Mouse (Mus musculus): ENCODE results near the gene Itga1.

Gene Itga1

DNA sequence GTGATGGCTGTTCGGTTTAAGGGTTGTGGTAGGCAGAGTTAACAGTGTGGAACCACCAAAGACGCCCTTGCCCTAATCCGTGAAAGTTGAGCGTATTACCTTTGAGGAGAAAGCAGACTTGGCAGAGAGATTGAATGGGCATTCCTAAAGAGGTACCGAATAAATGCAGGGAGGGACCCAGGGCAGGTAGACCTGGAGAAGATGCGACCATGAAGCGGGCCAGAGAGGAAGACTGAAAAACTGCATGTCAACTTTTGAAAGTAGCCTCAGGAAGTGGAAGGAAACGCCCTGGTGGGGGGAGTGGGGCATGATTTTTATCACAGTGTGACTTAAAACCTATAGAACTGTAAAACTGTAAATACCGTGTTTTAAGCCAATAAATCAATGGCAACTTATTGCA, 2.4 kb downstream of the Itga1 start:
- DNase-seq (ENCODE audit: low read depth) = no peak

DNA sequence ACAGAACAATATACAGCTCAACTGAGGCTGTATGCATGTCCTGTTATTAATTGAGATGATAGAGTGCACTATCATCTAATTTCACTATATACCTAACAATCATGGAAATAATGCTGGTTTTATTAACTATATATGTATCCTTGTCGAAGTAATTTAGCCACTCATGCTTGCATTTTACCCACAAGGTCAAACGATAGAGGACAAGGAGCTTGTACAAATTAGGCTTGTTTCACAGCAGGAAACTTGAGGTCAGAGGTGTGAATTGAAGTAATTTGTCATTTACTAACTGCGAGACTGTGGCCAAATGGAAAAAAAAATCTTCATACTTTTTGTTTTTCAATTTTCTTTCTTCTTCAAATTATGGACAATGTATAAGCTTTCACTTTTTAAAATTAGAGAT, 3.5 kb downstream of the Itga1 start:
- no peak for DNase-seq (ENCODE audit: low read depth)

DNA sequence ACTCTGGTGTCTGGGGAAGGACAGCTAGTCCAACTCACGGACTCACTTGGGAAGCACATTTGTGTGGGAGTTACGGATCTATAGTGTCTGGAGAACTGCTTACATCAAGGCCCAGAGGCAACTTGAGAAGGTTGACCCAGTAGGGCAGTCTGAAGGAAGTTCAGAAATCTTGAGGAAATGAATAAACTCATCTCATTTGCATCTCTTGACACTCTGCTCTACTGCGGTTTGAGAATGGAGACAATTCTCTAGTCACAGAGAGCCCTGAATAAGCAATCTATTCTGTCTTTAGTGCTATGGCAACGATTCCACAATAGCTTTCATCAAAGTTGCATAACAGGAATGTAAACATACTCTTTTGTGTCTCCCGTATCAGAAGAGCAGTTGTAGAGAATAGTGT, 4.8 kb downstream of the Itga1 start:
- no peak for DNase-seq (ENCODE audit: low read depth)

DNA sequence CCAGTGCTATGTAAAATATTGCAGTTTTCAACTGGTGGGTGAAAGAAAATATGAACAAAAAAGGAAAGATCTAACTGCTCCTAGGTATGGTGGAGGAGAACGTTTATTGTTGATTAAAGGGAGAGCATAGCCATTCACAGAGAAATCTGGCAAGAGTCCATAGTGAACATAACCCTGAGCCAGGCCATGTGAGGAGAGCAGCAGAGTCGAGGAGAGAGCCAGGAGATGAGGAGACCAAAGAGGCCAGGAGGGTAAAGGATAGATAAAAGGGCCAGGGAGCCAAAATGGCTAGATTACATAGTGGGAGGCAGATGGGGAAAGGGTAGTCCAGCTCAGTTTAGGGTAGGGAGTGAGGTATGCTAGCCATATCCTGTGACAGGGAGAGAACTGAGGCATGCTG, 5.5 kb downstream of the Itga1 start:
- DNase-seq (ENCODE audit: low read depth) = no peak

DNA sequence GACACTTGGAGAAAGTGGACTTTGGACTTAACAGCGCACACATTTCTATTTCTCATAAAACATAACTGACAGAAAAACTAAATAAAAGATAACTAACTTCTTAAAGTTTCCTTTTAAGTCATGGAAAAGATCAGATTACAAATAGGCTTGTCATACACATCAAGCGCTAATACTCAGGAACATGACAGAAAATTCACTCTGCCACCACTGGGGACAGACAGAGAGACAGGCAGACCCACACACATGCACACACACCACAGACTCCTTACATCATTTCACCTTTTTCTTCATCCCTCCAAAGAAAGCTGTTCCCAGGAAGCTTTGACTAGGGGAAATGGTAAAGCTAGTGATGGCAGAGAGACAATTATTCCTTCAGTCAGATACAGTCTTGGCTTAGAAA, 6.4 kb downstream of the Itga1 start:
- no peak for DNase-seq (ENCODE audit: low read depth)

DNA sequence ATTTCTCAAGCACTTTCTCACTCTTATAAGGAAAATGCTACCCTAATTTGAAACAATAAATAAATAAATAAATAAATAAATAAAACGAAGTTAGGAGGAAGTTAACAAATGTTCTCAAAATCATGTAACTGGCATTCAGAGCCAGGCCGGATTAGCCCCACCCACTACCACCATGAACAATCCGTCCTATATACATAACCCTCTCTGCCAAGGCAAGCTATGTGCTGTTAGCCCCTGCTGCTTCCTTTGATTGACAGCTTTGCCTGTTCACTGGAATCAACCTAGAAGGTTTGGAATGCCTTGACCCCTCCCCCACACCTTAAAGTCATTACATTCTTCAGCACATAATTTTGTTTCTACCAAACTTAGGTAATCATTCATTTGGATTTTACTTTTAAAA, 10.3 kb downstream of the Itga1 start:
- no peak for DNase-seq (ENCODE audit: low read depth)

DNA sequence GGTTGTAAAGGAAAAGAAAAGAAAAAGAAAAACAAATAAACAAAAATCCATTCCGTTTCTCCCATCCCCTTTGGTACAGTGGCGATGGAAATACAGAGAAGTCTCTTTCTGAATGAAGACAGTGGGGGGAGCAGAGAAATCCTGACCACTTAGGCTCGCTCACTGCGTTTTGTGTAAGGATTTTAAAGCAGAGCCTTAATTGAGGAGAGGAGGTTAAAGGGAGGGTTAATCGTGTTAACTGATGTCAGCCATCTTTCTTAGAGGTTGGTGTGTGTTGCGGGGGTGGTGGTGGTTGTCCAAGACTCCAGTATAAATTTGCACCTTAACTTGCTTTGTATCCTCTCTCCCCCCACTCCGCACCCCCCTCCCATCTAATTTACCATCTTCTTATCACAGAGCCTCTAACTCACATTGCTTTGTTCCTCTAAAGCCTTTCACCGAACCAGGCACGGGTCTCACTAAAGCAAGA, 10.8 kb downstream of the Itga1 start:
- DNase-seq (ENCODE audit: low read depth) = peak; percentile 24

DNA sequence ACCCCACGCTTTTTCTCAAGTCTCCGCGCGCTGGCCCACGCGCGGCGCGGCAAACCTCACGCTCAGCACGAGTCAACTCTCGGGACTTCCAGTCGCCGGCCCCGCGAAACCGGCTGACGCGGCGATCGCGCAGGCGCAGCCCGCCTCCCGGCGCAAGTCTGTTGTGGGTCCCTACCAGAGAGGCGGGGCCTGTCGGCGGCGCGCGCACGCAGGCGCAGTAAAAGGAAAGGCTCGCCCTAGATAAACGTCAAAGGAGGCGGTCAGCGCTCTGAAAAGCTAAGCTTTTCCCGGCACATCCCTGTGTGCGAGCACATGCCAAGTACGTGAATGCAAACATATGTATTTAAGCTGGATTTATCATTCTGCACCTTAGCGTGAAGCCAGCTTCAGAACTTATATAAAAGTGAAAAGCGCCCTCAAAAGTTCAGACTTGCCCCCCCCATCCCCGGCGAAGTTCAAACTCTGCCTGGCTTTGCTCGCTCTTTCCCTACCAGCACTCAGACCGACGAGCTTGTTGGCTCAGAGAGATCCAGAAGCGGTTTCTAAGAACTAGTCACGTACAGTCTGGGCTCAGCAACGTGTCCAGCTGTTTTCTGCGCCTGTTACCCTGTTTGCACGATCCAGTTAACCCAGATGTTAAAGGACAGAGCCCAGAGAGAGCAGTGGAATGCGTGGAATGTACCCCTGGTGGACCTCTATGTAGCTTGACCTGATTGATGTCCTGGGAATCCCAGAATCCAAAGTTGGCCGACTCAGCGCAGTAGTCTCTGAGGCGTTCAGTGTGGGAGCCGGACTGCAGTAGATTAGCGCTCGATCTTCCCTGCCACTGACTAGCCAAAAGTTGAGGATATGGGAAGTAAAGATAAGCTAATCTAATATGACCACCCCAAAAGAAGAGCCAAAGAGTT, 11.4 kb downstream of the Itga1 start, which contains the start of gene Pelo:
Pelo (minus strand) TSS at position 118 of the 908 bp plus-strand sequence.
- peak; percentile 95 for DNase-seq (ENCODE audit: low read depth)

DNA sequence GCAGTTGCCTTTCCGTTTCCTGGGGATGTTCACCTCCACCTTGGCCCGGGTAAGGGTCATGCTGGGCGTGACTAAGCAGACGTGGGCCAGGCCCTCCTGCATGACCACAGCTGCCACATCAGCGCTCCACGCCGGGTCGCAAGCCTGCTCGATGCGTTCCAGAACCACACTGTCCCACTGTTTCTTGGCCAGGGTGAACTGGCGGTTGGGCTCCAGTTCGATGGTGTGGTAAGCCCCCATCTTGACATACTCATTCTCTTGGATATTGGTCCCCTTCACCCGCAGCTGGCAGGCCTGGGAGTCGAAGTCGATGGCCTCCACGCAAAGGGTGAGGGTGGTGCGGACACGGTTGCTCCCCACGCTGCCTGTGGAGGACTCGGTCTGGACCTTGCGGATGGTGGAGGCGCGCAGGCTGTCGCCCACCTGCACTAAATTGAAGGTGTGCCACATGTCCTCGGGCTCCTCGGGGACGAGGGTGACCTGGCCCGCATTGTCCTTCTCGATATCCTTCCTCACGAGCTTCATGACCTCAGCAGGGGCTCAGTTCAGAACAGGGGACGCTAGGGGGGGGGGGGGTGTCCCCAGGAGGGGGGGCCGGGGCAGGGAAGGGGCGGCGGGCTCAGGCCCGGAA, 12.3 kb downstream of the Itga1 start:
- no peak for DNase-seq (ENCODE audit: low read depth)

DNA sequence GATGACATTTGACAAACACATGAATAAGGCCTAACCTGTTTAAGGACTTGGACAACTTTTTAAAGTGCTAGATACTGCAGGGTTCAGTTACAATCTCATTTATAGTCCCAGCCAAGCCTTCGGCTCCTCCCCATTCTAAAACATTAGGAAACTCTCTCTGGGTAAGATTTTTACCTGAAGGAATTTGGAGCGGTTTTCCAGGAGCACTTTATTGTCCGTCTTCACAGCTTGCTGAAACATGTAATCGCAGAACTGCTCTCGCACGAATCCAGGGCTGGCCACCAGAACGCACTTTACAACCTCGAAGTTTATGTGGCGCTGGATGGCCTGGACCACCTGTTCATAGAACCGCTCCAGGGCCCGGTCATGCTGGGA, 12.8 kb downstream of the Itga1 start:
- DNase-seq (ENCODE audit: low read depth) = no peak

DNA sequence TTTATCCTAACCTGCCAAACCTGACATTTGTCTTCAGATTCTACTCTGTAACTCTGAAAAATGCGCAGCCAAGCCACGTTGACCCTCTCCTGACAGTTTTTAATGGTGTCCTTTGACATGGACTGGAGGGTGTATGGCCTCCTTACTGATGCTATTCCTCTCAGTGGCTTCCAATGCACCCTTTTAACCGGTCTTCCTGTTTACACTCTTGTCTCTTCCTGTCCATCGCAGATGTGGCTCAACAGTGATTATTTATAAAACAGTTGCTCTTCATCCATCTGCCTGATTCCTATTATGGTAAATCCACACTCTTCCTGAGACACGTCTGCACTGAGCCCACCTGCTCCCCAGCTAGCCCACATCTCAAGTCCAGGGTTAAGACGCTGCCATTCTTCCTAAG, 15.8 kb downstream of the Itga1 start:
- no peak for DNase-seq (ENCODE audit: low read depth)

DNA sequence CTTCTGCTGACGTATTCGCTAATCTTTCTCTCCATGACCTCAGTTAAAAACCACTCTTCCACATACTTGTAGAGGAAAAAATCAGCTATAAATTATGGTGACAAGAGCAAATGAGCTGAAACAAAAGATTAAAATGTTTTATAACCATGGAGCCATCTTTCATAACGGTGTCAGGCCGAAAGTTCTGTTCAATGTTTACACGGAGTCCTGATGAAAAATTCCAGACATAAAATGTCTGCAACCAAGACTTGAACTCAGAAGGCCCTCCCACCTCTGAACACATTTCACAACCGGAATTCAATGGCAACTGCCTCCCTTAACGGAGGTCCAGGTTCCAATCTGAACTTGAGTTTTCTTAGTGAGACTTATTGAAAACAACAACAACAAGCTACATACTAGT, 19.4 kb downstream of the Itga1 start:
- DNase-seq (ENCODE audit: low read depth) = no peak

DNA sequence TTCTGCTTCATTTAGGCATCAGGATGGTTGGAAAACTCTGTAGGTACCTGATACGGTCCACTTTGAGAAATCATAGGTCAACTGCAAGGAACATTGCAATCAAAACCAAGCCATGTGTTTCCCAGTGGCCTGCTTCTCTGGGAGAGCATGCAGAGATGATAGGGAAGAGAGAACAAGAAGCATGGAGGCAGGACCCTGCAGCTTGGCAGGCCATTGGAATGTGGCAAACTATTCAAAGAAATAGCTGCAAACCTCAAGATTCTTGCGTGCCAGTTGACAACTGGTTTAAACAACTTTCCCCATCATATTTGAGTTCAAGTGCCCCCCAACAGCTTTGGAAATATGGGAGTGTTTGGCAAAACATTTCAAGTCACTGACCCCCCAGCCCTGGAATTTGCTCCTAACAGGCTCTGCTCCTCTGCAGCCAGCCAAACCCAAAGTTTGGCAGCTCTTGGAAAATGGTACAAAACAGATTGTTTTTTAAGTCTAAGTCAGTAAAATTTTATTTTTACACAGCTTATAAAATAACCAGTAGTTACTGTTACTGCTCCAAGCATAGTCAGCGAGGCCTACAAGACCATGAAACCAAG, 21.7 kb downstream of the Itga1 start:
- DNase-seq (ENCODE audit: low read depth) = no peak

DNA sequence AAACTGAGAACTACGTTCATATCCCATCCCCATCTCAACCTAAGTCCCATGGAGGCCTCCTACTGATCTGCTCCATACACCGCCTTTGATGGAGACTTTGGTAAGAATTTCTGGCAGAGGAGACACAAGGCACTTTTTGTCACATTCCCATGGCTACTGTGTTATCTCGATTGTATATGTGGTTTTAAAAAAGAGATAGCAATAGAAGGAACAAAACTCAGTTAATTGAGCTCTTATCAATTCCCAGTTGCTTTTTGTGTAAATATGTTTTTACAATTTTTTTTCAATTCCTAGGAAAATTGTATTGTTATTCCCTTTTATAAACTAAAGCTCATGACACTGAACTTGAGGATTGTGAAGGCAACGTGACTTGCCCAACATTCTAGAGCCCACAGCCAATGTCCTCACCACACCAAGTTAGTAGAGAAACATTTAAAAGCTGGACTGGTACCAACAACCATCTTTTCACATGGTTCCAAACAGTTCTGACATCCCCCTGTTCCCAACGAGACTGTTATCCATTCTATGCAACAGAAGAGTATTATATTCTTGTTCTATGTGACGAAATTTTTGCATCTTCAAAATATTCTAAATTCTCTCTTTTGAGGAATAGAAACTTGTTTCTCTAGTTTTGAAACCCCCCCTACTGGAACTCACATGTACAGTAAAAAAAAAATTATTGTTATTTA, 22.6 kb downstream of the Itga1 start:
- no peak for DNase-seq (ENCODE audit: low read depth)

DNA sequence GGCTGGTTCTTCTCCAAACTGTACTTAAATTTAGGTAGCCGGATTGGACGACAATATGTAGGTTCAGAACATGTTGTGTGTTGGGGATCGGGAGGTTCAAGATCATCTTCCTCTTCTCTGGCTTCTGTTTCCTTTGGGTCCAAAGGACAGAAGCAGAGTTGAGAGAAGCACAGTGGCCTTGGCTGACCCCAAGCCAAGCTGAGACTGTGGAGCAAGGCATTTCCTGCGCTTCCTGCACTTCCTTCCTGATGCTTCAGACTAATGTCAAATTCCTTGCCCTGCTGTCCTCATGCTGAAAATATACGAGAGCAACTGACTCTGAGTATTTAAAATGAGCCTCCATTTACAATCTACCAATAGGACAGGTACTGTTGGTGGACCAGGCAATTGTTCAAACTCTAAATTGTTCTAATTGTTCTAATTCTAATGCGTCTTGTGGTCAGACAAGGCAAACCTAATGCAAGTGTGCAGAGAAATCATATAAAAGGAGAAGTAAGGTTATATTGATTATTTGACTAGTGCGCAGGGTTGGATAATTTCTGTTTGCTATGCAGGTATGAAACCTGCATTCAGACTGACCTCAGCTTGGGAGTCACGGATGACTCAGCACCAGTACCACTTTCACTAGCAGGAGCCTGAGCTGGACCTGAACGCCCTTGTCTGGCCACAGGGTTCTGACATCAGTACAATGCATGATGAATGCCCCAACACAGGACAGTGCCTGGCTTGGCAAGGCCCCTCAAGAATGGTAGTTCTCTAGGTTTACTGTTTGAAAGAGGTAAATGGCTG, 24.2 kb downstream of the Itga1 start:
- DNase-seq (ENCODE audit: low read depth) = no peak

DNA sequence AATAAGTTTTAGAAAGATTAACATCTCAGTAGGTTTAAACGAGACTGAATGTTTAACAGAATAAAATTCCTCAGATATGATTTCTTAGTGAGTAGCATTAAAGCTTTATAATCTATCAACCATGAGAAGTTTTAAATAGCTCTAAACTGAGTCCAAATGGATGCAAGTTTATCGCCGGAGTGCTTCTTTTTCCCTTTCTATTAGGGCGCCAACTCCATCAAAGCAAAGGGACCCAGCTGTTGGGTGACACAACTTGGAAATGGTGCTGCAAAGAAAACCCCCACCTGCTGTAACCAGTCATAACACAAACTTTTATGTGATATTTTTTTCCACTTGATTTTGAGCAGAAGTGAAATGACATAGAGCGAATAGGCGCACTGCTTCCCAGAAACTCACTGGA, 29.4 kb downstream of the Itga1 start:
- no peak for DNase-seq (ENCODE audit: low read depth)

DNA sequence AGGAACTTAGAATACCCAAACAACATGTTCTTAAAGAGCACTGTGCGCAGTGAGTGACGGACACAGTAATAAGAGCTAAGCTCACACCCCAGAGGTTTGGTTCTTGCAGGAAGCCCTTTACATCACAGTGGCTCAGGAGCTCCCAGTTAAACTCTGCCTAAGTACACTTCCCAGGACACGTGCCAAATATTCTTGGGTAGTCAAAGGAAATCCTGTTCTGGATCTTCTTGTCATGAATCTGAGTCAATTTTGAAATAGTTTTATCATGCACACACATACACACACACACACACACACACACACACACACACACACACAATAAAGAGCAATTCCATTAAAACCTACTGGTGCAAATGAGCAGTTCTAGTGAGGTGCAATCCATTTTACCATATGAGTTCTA, 30.3 kb downstream of the Itga1 start:
- no peak for DNase-seq (ENCODE audit: low read depth)

DNA sequence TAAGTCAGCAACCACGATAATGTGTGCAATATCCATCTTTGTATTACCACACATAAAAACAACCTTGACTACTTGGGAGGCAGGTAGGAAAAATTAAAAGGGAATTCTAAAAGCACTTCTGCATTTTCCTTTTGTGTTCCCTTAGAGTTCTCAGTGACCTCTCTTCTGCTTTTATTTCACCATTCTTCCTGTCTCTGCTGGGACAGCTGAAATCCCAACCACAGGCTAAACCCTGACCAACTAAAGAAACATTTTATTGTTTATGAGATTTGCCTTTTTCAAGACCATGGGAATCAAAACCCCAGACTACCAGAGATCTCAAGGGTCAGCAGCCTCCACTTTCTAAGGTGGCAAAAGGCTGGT, 33.8 kb downstream of the Itga1 start:
- no peak for DNase-seq (ENCODE audit: low read depth)

DNA sequence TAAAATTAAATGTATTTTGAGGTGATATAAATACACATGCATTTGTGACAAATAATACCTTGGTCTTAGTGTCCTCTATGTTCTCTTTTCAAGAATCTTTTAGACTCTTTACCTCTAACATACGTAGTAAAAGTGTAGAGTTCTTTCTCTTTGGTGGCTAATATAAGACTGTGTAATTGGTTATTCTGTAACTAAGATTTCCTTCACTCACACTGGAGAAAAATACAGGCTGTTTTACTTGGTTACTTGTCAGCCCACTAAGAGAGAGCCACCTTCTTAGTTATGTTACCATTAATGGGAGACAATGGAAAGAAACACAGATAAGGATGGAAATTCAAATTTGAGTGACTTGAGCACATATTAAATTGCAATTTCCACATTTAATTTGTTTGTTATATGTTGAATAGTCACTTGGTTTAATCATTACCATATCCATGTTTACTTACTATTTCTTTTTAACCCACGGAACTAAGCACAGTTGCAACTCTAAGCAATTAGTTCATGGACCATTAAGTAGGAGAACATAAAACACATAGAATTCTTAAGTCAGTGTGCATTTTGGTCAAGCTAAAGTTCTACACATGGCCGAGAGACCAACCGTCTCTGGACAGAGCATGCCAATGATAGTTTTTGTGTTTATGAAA, 34.3 kb downstream of the Itga1 start:
- DNase-seq (ENCODE audit: low read depth) = no peak

DNA sequence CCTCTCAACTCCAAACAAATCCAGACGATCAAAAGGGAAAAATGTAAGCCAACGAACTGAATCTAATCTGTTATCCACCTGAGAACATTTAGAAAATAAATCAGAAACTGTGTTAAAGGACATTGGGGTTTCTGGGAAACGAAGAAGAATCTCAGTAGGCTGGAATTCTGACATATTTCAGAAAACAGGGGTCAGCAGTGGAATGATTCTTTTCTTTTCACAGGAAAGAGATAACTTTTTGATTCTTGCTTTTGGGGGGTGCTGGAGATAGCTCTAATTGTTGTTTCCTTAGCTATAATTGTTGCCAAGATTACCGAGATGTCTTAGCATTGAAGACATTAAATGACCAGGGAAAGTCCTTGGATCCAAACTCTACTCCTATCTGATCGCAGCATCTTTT, 44.2 kb downstream of the Itga1 start:
- DNase-seq (ENCODE audit: low read depth) = no peak

DNA sequence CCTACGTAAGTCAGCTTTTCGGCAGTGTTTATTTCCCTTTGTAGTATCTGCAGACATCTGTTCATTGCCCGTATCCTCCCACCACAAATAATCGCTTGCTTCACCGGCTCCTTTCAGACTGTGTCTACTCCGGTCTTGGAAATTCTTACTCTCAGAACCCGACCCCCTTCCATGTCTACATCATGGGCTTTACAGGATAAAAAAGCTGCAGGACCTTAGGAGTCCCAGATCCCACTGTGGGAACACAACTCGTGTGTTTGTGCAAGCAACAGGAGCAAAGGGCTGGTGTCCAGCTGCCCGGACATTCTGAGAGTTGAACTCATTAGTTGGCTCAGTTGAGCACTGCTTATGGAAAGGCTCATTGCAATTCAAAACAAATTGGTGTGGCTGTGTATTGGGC, 47.0 kb downstream of the Itga1 start:
- DNase-seq (ENCODE audit: low read depth) = no peak

All from naive thymus-derived CD4-positive, alpha-beta T cell, adult 2 months (primary cell).